Mouse (Mus musculus) right cerebral cortex, postnatal 25 days (tissue): ENCODE data around the gene Ssh2.

Experiments used
- DNase-seq: peaks from one replicate; pipeline ENCODE4 v3.0.0; 2022

Ssh2 gene

DNA sequence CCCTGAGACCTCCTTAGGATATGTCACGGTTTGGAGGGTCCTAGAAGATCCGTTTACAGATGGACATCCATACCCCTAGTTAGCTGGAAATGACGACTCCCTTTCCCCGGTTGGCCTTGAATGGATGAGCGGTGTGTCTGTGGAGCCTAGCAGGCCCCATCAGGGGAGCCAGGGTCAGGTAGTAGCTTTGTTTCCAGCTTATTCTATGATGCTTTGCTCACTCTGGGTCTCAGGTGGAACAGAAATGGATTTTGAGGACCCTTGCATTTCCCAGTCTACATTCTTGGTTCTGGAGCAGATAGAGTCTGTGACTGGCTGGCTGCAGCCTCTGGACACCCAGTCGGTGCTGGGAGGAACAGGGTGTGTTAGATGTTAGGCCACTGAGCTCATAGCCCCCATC is 278.7 kb downstream of the Ssh2 start:
- DNase-seq = no peak

- DNase-seq = no peak
Observed at GRCm38 (mm10) chr11:77495507-77495906, 279.4 kb downstream of the Ssh2 start.

DNA sequence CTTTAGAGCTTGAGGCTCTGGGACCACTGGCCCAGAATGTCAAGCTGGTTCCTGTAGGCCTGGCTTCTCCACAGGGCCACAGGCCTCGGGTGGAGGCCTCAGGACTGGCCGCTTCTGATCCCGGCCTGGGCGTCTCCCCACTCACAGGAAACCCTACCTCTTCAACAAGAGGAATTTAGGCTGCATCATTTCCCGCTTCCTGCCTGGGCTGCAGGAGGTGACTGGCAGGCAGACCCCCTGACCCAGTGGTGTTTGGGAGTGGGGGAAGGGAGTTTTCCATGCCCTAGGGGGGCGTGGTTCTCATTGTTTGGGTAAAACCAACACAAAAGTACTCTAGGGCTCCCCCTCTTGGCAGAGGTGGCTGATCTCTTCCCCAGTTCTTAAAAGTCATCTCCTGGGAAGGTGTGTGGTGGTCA is 281.3 kb downstream of the Ssh2 start:
- DNase-seq = no peak

DNA sequence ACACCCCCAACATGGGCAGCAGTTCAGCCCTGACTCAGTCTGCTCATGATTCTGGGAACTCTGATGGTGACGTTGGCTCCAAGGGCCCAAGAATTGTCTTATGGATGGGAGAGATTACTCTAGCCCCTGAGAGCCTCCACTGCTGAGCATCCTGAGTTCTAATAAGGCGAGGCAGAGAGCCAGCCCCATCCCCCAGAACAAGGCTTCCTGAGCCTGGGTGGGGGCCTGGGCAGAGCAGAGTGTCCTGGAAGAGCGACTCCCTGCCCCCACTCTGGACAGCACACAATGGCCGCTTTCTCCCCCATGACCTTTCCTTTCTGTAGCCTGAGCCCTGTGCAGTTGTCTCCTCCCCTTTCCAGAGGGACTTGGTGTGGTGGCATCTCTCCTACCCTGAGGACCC is 281.8 kb downstream of the Ssh2 start:
- no peak for DNase-seq

- no peak for DNase-seq
Observed at GRCm38 (mm10) chr11:77498261-77499139, 282.4 kb downstream of the Ssh2 start.

DNA sequence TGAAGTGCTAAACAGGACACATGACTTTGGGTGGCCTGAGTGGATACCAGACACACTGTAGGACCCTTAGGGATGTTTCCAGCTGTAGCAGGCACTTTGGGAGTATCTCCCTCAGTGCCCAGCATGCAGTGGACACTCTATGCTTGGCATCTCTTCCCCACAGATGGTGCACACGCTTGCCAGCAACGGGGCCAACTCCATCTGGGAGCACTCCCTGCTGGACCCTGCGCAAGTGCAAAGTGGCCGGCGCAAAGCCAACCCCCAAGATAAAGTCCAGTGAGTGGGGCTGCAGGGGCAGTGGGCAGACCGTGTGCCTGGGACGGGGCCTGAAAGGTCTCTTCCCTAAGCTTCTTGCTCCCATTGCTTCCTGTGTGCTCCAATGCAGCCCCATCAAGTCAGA is 283.3 kb downstream of the Ssh2 start:
- DNase-seq = no peak

GRCm38 (mm10) chr11:77500361-77501325 is 284.6 kb downstream of the Ssh2 start:
- DNase-seq = peak; percentile 75

DNA sequence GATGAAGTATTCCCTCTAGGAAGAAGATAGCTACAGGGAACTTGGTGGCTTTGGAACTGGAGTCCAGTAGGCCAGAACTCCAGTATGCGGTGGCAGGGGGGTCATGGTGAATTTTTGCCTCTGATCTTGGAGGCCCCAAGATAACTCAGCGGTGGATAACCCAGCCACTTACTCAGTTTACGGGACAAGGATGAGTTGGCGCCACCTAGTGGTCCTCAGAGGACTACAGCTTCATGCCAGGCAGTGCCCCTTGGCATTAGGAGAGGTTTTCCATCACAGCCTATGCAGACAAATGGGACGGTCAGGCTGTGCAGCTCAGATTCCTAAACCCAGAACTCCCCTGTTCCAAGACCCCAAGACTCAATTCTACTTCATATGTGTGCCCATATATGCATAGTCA is 285.3 kb downstream of the Ssh2 start:
- DNase-seq = peak; percentile 62

- DNase-seq = no peak
Observed at GRCm38 (mm10) chr11:77501971-77502370, 285.9 kb downstream of the Ssh2 start.

- DNase-seq = no peak
Observed at GRCm38 (mm10) chr11:77502481-77502880, 286.4 kb downstream of the Ssh2 start.

DNA sequence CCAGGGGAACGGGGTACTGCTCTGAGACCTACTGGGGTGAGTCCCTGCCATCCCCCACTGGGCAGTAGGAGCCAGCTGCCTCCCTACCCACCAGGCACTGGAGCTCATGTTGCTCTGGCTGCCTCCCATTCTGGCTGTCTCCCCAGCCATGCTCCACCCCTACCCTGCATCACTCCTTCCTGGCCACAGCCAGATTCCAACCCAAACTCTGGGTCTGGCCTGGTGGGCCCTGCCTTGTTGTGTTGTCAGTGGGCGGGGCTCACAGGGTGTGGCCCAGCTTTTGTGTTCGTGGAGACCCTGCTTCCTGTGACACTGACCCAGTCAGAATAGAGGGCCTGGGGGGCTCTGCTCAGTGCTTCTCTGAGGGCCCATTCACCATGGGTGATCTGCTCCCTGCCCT is 287.4 kb downstream of the Ssh2 start:
- DNase-seq = no peak

GRCm38 (mm10) chr11:77504377-77504776 is 288.3 kb downstream of the Ssh2 start:
- no peak for DNase-seq

DNA sequence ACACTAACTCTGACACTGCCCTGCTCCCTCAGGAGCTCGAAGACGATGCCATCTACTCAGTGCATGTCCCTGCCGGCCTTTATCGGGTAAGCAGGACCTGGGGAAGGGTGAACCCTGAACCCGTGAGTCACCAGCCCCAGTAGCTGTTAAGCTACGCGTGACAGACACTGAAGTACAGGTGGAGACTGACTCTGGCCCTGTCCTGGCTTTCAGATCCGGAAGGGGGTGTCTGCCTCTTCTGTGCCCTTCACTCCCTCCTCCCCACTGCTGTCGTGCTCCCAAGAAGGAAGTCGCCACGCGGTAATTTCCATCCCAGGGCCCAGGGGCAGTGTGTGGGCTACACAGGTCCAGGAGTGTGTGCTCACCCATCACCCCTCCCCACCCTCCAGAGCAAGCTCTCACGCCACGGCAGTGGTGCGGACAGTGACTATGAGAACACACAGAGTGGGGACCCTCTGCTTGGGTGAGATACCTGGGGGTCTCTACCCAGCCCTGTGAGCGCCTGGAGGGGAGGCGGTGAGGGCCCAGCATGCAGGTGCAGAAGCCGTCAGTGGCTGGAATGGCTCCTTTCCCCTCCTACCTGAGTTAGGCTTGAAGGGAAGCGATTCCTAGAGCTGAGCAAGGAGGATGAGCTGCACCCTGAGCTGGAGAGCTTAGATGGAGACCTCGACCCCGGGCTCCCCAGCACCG is 289.3 kb downstream of the Ssh2 start:
- no peak for DNase-seq

- no peak for DNase-seq
Observed at GRCm38 (mm10) chr11:77506273-77506672, 290.2 kb downstream of the Ssh2 start.

DNA sequence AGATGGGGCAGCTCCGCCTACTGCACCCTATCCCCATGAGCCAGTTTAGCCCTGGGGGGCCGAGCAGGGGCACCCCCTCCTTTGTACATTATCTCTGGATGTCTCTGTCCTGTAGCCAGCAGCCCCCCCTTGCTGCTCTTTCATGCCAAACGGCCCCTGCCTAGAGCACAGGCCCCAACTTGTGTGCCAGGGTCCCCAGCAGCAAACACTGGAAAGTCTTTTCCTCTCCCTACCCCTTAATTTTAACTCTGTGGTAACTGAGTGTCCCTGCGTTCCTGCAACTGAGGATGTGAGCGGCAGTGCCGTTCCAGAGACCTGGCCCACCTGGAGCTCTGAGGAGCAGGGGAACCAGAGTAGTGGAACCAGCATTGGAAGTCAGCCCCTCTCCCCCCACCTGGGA is 290.9 kb downstream of the Ssh2 start:
- no peak for DNase-seq

DNA sequence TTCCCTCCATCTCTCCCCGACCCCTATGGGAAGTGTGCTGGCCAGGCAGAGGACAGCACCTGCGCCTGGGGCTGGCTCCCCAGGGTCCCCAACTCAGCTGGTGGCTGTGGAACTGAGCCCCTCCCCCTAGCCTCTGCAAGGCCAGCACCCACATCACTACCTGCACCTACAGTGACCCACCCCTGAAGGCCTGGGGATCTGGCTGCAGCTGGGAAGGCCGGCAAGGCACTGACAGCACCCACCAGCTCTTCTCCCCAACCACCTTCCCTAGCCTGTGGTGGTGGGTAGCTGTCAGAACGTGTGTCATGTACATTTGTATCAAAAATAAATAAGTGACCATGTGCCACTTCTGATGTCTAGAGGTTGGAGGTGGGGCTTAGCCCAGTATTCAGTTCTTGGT is 291.3 kb downstream of the Ssh2 start:
- no peak for DNase-seq

- peak; percentile 81 for DNase-seq
Observed at GRCm38 (mm10) chr11:77508068-77509021, 292.3 kb downstream of the Ssh2 start.
